Mouse (Mus musculus) embryonic fibroblast, embryonic 13.5 days (primary cell): ENCODE measurements around the gene Msx2.

Experiments
- CTCF ChIP-seq: IDR thresholded peaks from 2 replicates; pipeline ENCODE4 v1.5.1; 2011; ENCODE audit warnings: mild to moderate bottlenecking, control low read depth, low read length, moderate library complexity, borderline replicate concordance; ENCODE audit not compliant: insufficient read depth
- POLR2A ChIP-seq: IDR thresholded peaks from 2 replicates; pipeline ENCODE4 v1.6.1; 2011; ENCODE audit warnings: low read depth, mild to moderate bottlenecking, control low read depth, low read length, moderate library complexity

- TF ChIP-seq POLR2A (no peak), CTCF (no peak)
Measured at GRCm38 (mm10) chr13:53420741-53421140, 52.1 kb downstream of the Msx2 start.
